Mouse (Mus musculus) hindbrain, embryonic 13.5 days (tissue): ENCODE measurements around the gene Chrm1. TPM values are rescaled to one million over a fixed set of nuclear protein-coding genes. Genes with fewer than 3 reads are reported as not detected.
"Not testable (repeated sequence)": the region's sequence is repeated elsewhere in the genome, so short reads cannot be mapped to it uniquely, and the experiment has no call there.

ENCODE experiments used
- ATAC-seq: fragments of 200-750 bp; cut with Nextera tagmentation; 2 replicates; pipeline ENCODE4 v1.8.0; 2017; ENCODE audit warnings: moderate TSS enrichment; ENCODE audit not compliant: low FRiP score
- H3K27ac ChIP-seq: fragments of 300-500 bp; sonication (generic); 2 replicates; pipeline ENCODE4 v1.5.1; 2015; ENCODE audit warnings: inconsistent platforms, mild to moderate bottlenecking, moderate library complexity
- H3K27me3 ChIP-seq: fragments of 300-500 bp; sonication (generic); 2 replicates; pipeline ENCODE4 v1.6.1; 2015; ENCODE audit warnings: mild to moderate bottlenecking, inconsistent platforms
- H3K36me3 ChIP-seq: fragments of 300-500 bp; sonication (generic); 2 replicates; pipeline ENCODE4 v1.6.1; 2015; ENCODE audit warnings: mild to moderate bottlenecking, inconsistent platforms
- H3K4me1 ChIP-seq: fragments of 300-500 bp; sonication (generic); replicated peaks from 2 replicates; pipeline ENCODE4 v1.6.1; 2015; ENCODE audit warnings: inconsistent platforms
- H3K4me2 ChIP-seq: fragments of 300-500 bp; sonication (generic); 2 replicates; pipeline ENCODE4 v1.6.1; 2015; ENCODE audit warnings: inconsistent platforms, mild to moderate bottlenecking, moderate library complexity
- H3K4me3 ChIP-seq: fragments of 300-500 bp; sonication (generic); 2 replicates; pipeline ENCODE4 v1.5.1; 2015; ENCODE audit warnings: mild to moderate bottlenecking, inconsistent platforms
- H3K9ac ChIP-seq: fragments of 300-500 bp; sonication (generic); 2 replicates; pipeline ENCODE4 v1.6.1; 2015; ENCODE audit warnings: mild to moderate bottlenecking, inconsistent platforms
- H3K9me3 ChIP-seq: fragments of 300-500 bp; sonication (generic); 2 replicates; pipeline ENCODE4 v1.6.1; 2016; ENCODE audit warnings: inconsistent platforms
- WGBS: fragments of 180-500 bp; shearing (Covaris S2); methylation state at CpG from one replicate; pipeline ENCODE4 v1.1.7; 2015; 5-methylcytosine and 5-hydroxymethylcytosine counted together
- polyA plus RNA-seq: library from polyadenylated mRNA; unstranded; fragments of >200 nt; fragmentation: Nextera tagmentation; extraction: Ambion mirVana; gene quantifications from 2 replicates; pipeline ENCODE4 v1.2.1, GENCODE M21; 2015

Chrm1 gene
- polyA plus RNA-seq, 1 experiment from 2014 or later: 0.51 TPM

GRCm38 (mm10) chr19:8712870-8713305, 49.3 kb downstream of the Chrm1 start:
- Histone ChIP-seq H3K27ac (peak overlapping the region; percentile 92), H3K36me3 (peaks cover 37% of the 10 kb centered on the region), H3K9me3 (no peaks in the 10 kb centered on the region), H3K4me2 (peak overlapping the region; percentile 72), H3K27me3 (no peaks in the 10 kb centered on the region), H3K9ac (peak overlapping the region; percentile 92), H3K4me3 (peak overlapping the region; percentile 75), H3K4me1 (peaks cover 37% of the 10 kb centered on the region)
- WGBS: under 1% methylated on average over 13 of the region's 13 CpGs
- ATAC-seq: peak; percentile 74

GRCm38 (mm10) chr19:8713306-8713996, 49.9 kb downstream of the Chrm1 start:
- H3K4me2 ChIP-seq: peak overlapping the region; percentile 72
- H3K27ac ChIP-seq: peak overlapping the region; percentile 92
- peaks cover 31% of the 10 kb centered on the region for H3K36me3 ChIP-seq
- H3K9me3 ChIP-seq: no peaks in the 10 kb centered on the region
- peak overlapping the region; percentile 92 for H3K9ac ChIP-seq
- H3K27me3 ChIP-seq: no peaks in the 10 kb centered on the region
- H3K4me1 ChIP-seq: peaks cover 37% of the 10 kb centered on the region
- under 1% methylated on average over 51 of the region's 51 CpGs for WGBS
- peak overlapping the region; percentile 75 for H3K4me3 ChIP-seq
- ATAC-seq: peak; percentile 94

GRCm38 (mm10) chr19:8713997-8714652, 50.5 kb downstream of the Chrm1 start:
- WGBS: 7% methylated on average over 13 of the region's 13 CpGs
- Histone ChIP-seq H3K27ac (peak overlapping the region; percentile 92), H3K9ac (peak overlapping the region; percentile 92), H3K4me3 (peak overlapping the region; percentile 75), H3K4me2 (peak overlapping the region; percentile 72), H3K27me3 (no peaks in the 10 kb centered on the region), H3K36me3 (peaks cover 25% of the 10 kb centered on the region), H3K9me3 (no peaks in the 10 kb centered on the region), H3K4me1 (peaks cover 37% of the 10 kb centered on the region)
- ATAC-seq: no peak

GRCm38 (mm10) chr19:8714653-8715481, 51.3 kb downstream of the Chrm1 start:
- Histone ChIP-seq H3K27me3 (no peaks in the 10 kb centered on the region), H3K9ac (no peak overlapping the region), H3K4me1 (peaks cover 37% of the 10 kb centered on the region), H3K36me3 (peaks cover 17% of the 10 kb centered on the region), H3K4me2 (no peak overlapping the region), H3K4me3 (no peak overlapping the region), H3K9me3 (no peaks in the 10 kb centered on the region), H3K27ac (no peak overlapping the region)
- 80% methylated on average over 10 of the region's 10 CpGs for WGBS
- no peak for ATAC-seq

- Histone ChIP-seq H3K4me2 (no peak overlapping the region), H3K27ac (no peak overlapping the region), H3K4me1 (peaks cover 31% of the 10 kb centered on the region), H3K27me3 (no peaks in the 10 kb centered on the region), H3K36me3 (peaks cover 5% of the 10 kb centered on the region), H3K9ac (no peak overlapping the region), H3K9me3 (no peaks in the 10 kb centered on the region), H3K4me3 (no peak overlapping the region)
- WGBS: 56% methylated on average over 10 of the region's 10 CpGs
- ATAC-seq: no peak
Measured at GRCm38 (mm10) chr19:8715868-8716766, 52.5 kb downstream of the Chrm1 start.

GRCm38 (mm10) chr19:8716767-8717475, 53.3 kb downstream of the Chrm1 start:
- no peaks in the 10 kb centered on the region; the same call in 1 of the 2 replicates for H3K36me3 ChIP-seq
- peaks cover 31% of the 10 kb centered on the region for H3K4me1 ChIP-seq
- no peaks in the 10 kb centered on the region for H3K9me3 ChIP-seq
- no peak overlapping the region for H3K9ac ChIP-seq
- H3K4me2 ChIP-seq: no peak overlapping the region
- no peak for ATAC-seq
- H3K27ac ChIP-seq: no peak overlapping the region
- WGBS: 70% methylated on average over 9 of the region's 10 CpGs
- H3K27me3 ChIP-seq: no peaks in the 10 kb centered on the region
- no peak overlapping the region for H3K4me3 ChIP-seq

GRCm38 (mm10) chr19:8718357-8718756, 54.8 kb downstream of the Chrm1 start:
- Histone ChIP-seq H3K9ac (no peak overlapping the region), H3K27ac (no peak overlapping the region), H3K4me3 (no peak overlapping the region), H3K4me1 (peaks cover 29% of the 10 kb centered on the region), H3K27me3 (no peaks in the 10 kb centered on the region), H3K4me2 (no peak overlapping the region), H3K36me3 (no peaks in the 10 kb centered on the region), H3K9me3 (no peaks in the 10 kb centered on the region)
- 75% methylated on average over 3 of the region's 3 CpGs for WGBS
- ATAC-seq: no peak

- H3K4me3 ChIP-seq, H3K4me2 ChIP-seq, H3K27me3 ChIP-seq, H3K9ac ChIP-seq, H3K36me3 ChIP-seq, H3K27ac ChIP-seq, ATAC-seq, H3K9me3 ChIP-seq: not testable (repeated sequence)
- peaks cover 29% of the 10 kb centered on the region for H3K4me1 ChIP-seq
Measured at GRCm38 (mm10) chr19:8719037-8719436, 55.4 kb downstream of the Chrm1 start.

GRCm38 (mm10) chr19:8721378-8721777, 57.8 kb downstream of the Chrm1 start:
- H3K9ac ChIP-seq: peak overlapping the region; percentile 43; the same call in 1 of the 2 replicates

GRCm38 (mm10) chr19:8722021-8722420, 58.4 kb downstream of the Chrm1 start:
- peak overlapping the region; percentile 96 for H3K27ac ChIP-seq
- peak overlapping the region; percentile 96 for H3K9ac ChIP-seq
- H3K9me3 ChIP-seq: no peaks in the 10 kb centered on the region
- H3K27me3 ChIP-seq: no peaks in the 10 kb centered on the region
- H3K4me2 ChIP-seq: peak overlapping the region; percentile 76
- peaks cover 26% of the 10 kb centered on the region for H3K36me3 ChIP-seq
- no peak for ATAC-seq
- WGBS: 66% methylated on average over 4 of the region's 4 CpGs
- peaks cover 41% of the 10 kb centered on the region for H3K4me1 ChIP-seq
- peak overlapping the region; percentile 68 for H3K4me3 ChIP-seq

More at GRCm38 (mm10) chr19:8721378-8721777, 57.8 kb downstream of the Chrm1 start:
- H3K4me2 ChIP-seq: peak overlapping the region; percentile 76
- H3K9me3 ChIP-seq: no peaks in the 10 kb centered on the region
- H3K27ac ChIP-seq: no peak overlapping the region
- no peak for ATAC-seq
- H3K36me3 ChIP-seq: peaks cover 20% of the 10 kb centered on the region
- no peaks in the 10 kb centered on the region for H3K27me3 ChIP-seq
- H3K4me1 ChIP-seq: peaks cover 41% of the 10 kb centered on the region
- no peak overlapping the region; the same call in 1 of the 2 replicates for H3K4me3 ChIP-seq
- WGBS: 82% methylated on average over 1 of the region's 1 CpGs

GRCm38 (mm10) chr19:8722559-8722906, 58.9 kb downstream of the Chrm1 start:
- peak; percentile 44 for ATAC-seq
- Histone ChIP-seq H3K9ac (peak overlapping the region; percentile 96), H3K27me3 (no peaks in the 10 kb centered on the region), H3K27ac (peak overlapping the region; percentile 96), H3K4me1 (peaks cover 41% of the 10 kb centered on the region), H3K9me3 (no peaks in the 10 kb centered on the region), H3K36me3 (peaks cover 28% of the 10 kb centered on the region), H3K4me2 (peak overlapping the region; percentile 76), H3K4me3 (peak overlapping the region; percentile 68)
- 2% methylated on average over 5 of the region's 5 CpGs for WGBS
